Mouse (Mus musculus) heart, adult 2 months (tissue): ENCODE measurements at regions not wholly inside any gene's neighbourhood (a gene's known extent, or its start where the extent isn't known, plus 50 kb on each side); places are given as distances from the start of the nearest gene placed in this dataset.

Experiments
- CTCF ChIP-seq: fragments of 200-600 bp; IDR thresholded peaks from 2 replicates; pipeline ENCODE4 v1.8.1; 2022; ENCODE audit warnings: antibody characterized with exemption, mild to moderate bottlenecking, moderate library complexity
- EP300 ChIP-seq: fragments of 200-500 bp; IDR thresholded peaks from 2 replicates; pipeline ENCODE4 v1.6.1; 2011; ENCODE audit warnings: low read depth, low read length, control low read depth; ENCODE audit not compliant: insufficient read depth

DNA sequence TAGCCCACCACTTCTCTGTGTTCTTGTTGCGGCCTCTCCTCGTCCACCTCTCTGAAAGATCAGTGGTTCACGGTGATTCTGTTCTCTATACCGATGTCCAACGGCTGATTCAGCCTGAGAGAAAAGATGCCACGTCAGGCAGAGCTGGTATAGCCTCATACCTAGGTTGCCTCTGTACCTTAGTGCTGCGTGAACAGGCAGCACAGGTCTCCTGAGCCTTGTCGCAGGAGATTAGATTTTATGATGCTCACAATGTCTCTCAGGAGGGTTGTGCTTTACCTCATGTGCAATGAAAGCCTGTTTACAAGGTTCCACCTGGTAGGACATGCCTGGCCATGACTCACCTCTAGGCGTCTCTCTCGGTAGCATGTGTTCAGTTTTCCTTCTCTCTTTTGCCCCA is 267.6 kb upstream of the Clnk start:
- TF ChIP-seq EP300 (no peak), CTCF (no peak)
